Mouse (Mus musculus): ENCODE data around the gene Psmb6. TPM values are rescaled to one million over a fixed set of nuclear protein-coding genes. Genes with fewer than 3 reads are reported as not detected.
"Not testable (repeated sequence)": the region's sequence is repeated elsewhere in the genome, so short reads cannot be mapped to it uniquely, and the experiment has no call there.

Psmb6 gene
- total RNA-seq, 1 experiment: 612 TPM

DNA sequence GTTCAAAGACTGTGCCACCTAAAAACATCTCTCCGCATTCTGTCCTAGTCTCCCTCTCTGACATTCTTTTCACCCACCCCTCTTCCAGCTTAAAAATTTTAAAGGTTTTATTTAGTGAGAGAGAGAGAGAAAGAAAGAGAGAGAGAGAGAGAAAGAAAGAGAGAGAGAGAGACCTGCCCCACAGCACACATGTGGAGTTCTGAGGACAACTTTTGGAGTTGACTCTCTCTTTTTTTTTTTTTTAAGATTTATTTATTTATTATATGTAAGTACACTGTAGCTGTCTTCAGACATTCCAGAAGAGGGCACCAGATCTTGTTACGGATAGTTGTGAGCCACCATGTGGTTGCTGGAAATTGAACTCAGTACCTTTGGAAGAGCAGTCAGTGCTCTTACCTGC, 5.9 kb downstream of the Psmb6 start:
- H3K36me3 ChIP-seq (ENCODE audit: control insufficient read depth, insufficient read depth, low read length, poor library complexity, severe bottlenecking): peaks cover 19% of the 10 kb centered on the region
- H3K4me1 ChIP-seq (ENCODE audit: control insufficient read depth in 2 of 2, insufficient read depth in 2 of 2, low read length in 2 of 2, poor library complexity in 1 of 2); H3K27ac ChIP-seq (ENCODE audit: insufficient read depth, low read depth, low read length, poor library complexity, severe bottlenecking); H3K4me3 ChIP-seq (ENCODE audit: insufficient read depth in 1 of 2, low read depth in 1 of 2, low read length in 2 of 2, poor library complexity in 1 of 2, severe bottlenecking in 1 of 2); H3K9ac ChIP-seq (ENCODE audit: insufficient read depth, low read depth, low read length, poor library complexity, severe bottlenecking); in situ Hi-C loops (cut with MboI; ENCODE audit: low sequenced_read_pairs in 2 of 2, unreplicated experiment in 2 of 2); DNase-seq (ENCODE audit: low read depth, low spot score); H3K9me3 ChIP-seq (ENCODE audit: control insufficient read depth, insufficient read depth, low read depth, low read length): not testable (repeated sequence)
- TF ChIP-seq ZNF384 (IDR thresholded peaks at IDR 0.05; ENCODE audit: low read depth, low read length): peak; percentile 66

DNA sequence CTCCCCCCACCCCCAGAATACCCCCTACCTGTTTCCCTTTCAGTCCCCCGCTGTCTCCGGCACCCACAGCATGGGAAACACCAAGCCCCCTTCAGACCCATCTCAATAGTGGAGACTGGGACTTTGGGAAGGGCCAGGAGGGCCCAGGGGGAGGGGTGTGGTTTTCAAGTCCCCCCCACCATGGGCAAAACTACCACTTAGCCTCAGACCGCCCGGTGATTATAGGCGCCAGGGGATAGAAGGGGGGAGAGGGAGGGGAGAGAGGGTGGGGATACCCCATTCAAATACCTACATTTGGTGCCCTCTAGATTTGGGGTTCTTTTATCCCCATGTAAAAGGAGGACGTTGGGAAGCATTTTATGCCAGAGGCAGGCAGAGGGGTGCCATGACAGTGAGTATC, 7.7 kb downstream of the Psmb6 start, which contains the start of gene Gm40193:
Gm40193 (minus strand) TSS at position 101 of the 400 bp plus-strand sequence.
- H3K9me3 ChIP-seq (ENCODE audit: control insufficient read depth, insufficient read depth, low read depth, low read length): no peaks in the 10 kb centered on the region
- H3K9ac ChIP-seq (ENCODE audit: insufficient read depth, low read depth, low read length, poor library complexity, severe bottlenecking): no peak within 1 kb of the TSS
- no peak for DNase-seq (ENCODE audit: low read depth, low spot score)
- in situ Hi-C loops (cut with MboI; ENCODE audit: low sequenced_read_pairs in 2 of 2, unreplicated experiment in 2 of 2): no loop called here
- H3K4me3 ChIP-seq (ENCODE audit: insufficient read depth in 1 of 2, low read depth in 1 of 2, low read length in 2 of 2, poor library complexity in 1 of 2, severe bottlenecking in 1 of 2): no peak within 1 kb of the TSS
- H3K36me3 ChIP-seq (ENCODE audit: control insufficient read depth, insufficient read depth, low read length, poor library complexity, severe bottlenecking): peaks cover 6% of the 10 kb centered on the region
- H3K4me1 ChIP-seq (ENCODE audit: control insufficient read depth in 2 of 2, insufficient read depth in 2 of 2, low read length in 2 of 2, poor library complexity in 1 of 2): no peaks in the 10 kb centered on the region
- H3K27ac ChIP-seq (ENCODE audit: insufficient read depth, low read depth, low read length, poor library complexity, severe bottlenecking): no peak within 1 kb of the TSS
- TF ChIP-seq ZC3H11A (IDR thresholded peaks at IDR 0.05; ENCODE audit: borderline replicate concordance, low read depth, low read length): no peak
- TF ChIP-seq ZNF384 (IDR thresholded peaks at IDR 0.05; ENCODE audit: low read depth, low read length): no peak
- no peak for TF ChIP-seq CHD2 (IDR thresholded peaks at IDR 0.05; ENCODE audit: low read depth, low read length)
- TF ChIP-seq MAFK (IDR thresholded peaks at IDR 0.05; ENCODE audit: insufficient read depth, low read depth, low read length): no peak
- no peak for TF ChIP-seq HCFC1 (IDR thresholded peaks at IDR 0.05; ENCODE audit: borderline replicate concordance, insufficient read depth, low read length)

DNA sequence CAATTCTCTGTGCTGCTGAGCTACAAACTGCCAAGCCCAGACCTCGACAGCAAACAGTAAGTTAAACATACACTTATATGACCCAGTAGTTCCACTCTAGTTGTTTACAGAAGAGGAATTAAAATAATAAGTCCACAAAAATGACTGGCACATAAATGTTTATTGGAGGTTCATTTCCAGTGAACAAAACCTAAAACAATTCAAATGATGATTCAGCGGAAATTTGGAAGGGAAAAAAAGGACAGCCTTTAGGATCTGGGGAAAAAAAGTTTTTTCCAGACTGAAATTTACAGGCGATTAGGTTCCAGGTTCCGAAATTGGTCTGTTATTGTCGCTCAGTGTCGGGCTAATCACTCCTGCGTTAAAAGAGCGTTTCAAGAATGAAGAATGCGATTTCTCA, 14.3 kb downstream of the Psmb6 start:
- TF ChIP-seq MAFK (IDR thresholded peaks at IDR 0.05; ENCODE audit: insufficient read depth, low read depth, low read length) (peak; percentile 78), CHD2 (IDR thresholded peaks at IDR 0.05; ENCODE audit: low read depth, low read length) (no peak)
- Histone ChIP-seq H3K9me3 (ENCODE audit: control insufficient read depth, insufficient read depth, low read depth, low read length) (no peaks in the 10 kb centered on the region), H3K4me3 (ENCODE audit: insufficient read depth in 1 of 2, low read depth in 1 of 2, low read length in 2 of 2, poor library complexity in 1 of 2, severe bottlenecking in 1 of 2) (peak overlapping the region; percentile 59 to 71), H3K9ac (ENCODE audit: insufficient read depth, low read depth, low read length, poor library complexity, severe bottlenecking) (peak overlapping the region; percentile 69), H3K36me3 (ENCODE audit: control insufficient read depth, insufficient read depth, low read length, poor library complexity, severe bottlenecking) (no peaks in the 10 kb centered on the region), H3K27ac (ENCODE audit: insufficient read depth, low read depth, low read length, poor library complexity, severe bottlenecking) (no peak overlapping the region), H3K4me1 (ENCODE audit: control insufficient read depth in 2 of 2, insufficient read depth in 2 of 2, low read length in 2 of 2, poor library complexity in 1 of 2) (no peaks in the 10 kb centered on the region)
- DNase-seq (ENCODE audit: low read depth, low spot score): no peak
- in situ Hi-C loops (cut with MboI; ENCODE audit: low sequenced_read_pairs in 2 of 2, unreplicated experiment in 2 of 2): no loop called here

DNA sequence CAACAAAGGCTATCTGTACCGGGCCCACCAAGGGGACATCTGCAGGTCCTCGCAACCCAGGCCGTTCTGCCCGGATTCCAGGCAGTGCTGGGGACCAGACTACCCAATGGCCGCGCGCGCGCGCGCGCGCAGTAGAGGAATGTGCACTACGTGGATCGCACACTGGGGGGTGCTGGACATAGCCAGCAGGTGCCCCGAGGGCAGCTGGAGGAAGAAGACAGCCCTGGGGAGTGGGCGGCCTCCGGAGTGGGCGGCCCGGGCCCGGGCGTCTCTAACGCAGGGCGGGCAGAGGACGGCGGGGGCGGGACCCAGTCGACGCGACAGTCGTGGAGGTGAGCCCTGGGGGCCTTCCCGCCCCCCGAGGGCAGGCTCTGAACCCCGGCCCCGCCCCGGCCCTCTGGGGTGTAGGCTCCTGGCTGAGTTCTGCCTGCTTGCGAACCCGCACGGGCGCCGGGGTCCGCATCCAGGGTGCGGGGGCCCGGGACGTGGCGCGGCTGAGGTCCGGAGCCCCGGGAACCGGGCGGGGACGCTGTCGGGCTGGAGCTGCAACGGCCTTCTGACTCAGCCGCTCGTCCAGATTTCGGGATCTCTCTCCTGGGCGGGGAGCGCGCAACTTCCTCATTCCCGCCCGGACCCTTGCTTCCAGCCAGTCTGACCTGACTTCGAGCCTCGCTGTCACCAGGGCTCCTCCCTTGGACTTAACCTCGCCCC, 14.9 kb downstream of the Psmb6 start, which contains the start of gene Pld2:
Pld2 (plus strand) TSS at position 188 of the 711 bp plus-strand sequence.
- Histone ChIP-seq H3K9ac (ENCODE audit: insufficient read depth, low read depth, low read length, poor library complexity, severe bottlenecking) (peak within 1 kb of the TSS; percentile 69), H3K27ac (ENCODE audit: insufficient read depth, low read depth, low read length, poor library complexity, severe bottlenecking) (no peak within 1 kb of the TSS), H3K36me3 (ENCODE audit: control insufficient read depth, insufficient read depth, low read length, poor library complexity, severe bottlenecking) (no peaks in the 10 kb centered on the region), H3K4me3 (ENCODE audit: insufficient read depth in 1 of 2, low read depth in 1 of 2, low read length in 2 of 2, poor library complexity in 1 of 2, severe bottlenecking in 1 of 2) (peak within 1 kb of the TSS; percentile 59 to 71), H3K9me3 (ENCODE audit: control insufficient read depth, insufficient read depth, low read depth, low read length) (no peaks in the 10 kb centered on the region), H3K4me1 (ENCODE audit: control insufficient read depth in 2 of 2, insufficient read depth in 2 of 2, low read length in 2 of 2, poor library complexity in 1 of 2) (no peaks in the 10 kb centered on the region)
- in situ Hi-C loops (cut with MboI; ENCODE audit: low sequenced_read_pairs in 2 of 2, unreplicated experiment in 2 of 2): no loop called here
- no peak for TF ChIP-seq ZC3H11A (IDR thresholded peaks at IDR 0.05; ENCODE audit: borderline replicate concordance, low read depth, low read length)
- TF ChIP-seq MAFK (IDR thresholded peaks at IDR 0.05; ENCODE audit: insufficient read depth, low read depth, low read length): no peak
- no peak for TF ChIP-seq HCFC1 (IDR thresholded peaks at IDR 0.05; ENCODE audit: borderline replicate concordance, insufficient read depth, low read length)
- no peak for TF ChIP-seq CHD2 (IDR thresholded peaks at IDR 0.05; ENCODE audit: low read depth, low read length)
- no peak for TF ChIP-seq ZNF384 (IDR thresholded peaks at IDR 0.05; ENCODE audit: low read depth, low read length)
- peak; percentile 58 for DNase-seq (ENCODE audit: low read depth, low spot score)

DNA sequence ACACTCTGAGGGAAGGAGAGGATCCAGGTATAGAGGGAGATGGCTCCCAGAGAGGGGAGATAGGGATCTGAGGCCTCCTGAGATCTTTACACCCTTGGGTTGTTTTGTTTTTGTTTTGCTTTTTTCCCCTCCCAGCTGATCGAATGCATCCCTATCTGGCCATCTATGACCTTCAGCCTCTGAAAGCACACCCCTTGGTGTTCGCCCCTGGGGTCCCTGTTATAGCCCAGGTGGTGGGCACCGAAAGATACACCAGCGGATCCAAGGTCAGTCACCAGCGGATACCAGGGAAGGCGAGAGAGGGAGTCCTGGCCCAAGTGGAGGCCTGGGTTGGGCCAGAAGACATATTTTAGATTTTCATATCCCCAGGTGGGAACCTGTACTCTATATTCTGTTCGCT, 15.8 kb downstream of the Psmb6 start:
- H3K27ac ChIP-seq (ENCODE audit: insufficient read depth, low read depth, low read length, poor library complexity, severe bottlenecking): no peak overlapping the region
- in situ Hi-C loops (cut with MboI; ENCODE audit: low sequenced_read_pairs in 2 of 2, unreplicated experiment in 2 of 2): no loop called here

More for the DNA sequence above, 15.8 kb downstream of the Psmb6 start:
- TF ChIP-seq ZNF384 (IDR thresholded peaks at IDR 0.05; ENCODE audit: low read depth, low read length) (no peak), MAFK (IDR thresholded peaks at IDR 0.05; ENCODE audit: insufficient read depth, low read depth, low read length) (no peak), HCFC1 (IDR thresholded peaks at IDR 0.05; ENCODE audit: borderline replicate concordance, insufficient read depth, low read length) (no peak), CHD2 (IDR thresholded peaks at IDR 0.05; ENCODE audit: low read depth, low read length) (no peak), ZC3H11A (IDR thresholded peaks at IDR 0.05; ENCODE audit: borderline replicate concordance, low read depth, low read length) (no peak)
- no peaks in the 10 kb centered on the region for H3K9me3 ChIP-seq (ENCODE audit: control insufficient read depth, insufficient read depth, low read depth, low read length)
- H3K9ac ChIP-seq (ENCODE audit: insufficient read depth, low read depth, low read length, poor library complexity, severe bottlenecking): no peak overlapping the region
- no peaks in the 10 kb centered on the region for H3K4me1 ChIP-seq (ENCODE audit: control insufficient read depth in 2 of 2, insufficient read depth in 2 of 2, low read length in 2 of 2, poor library complexity in 1 of 2)
- no peak for DNase-seq (ENCODE audit: low read depth, low spot score)
- H3K4me3 ChIP-seq (ENCODE audit: insufficient read depth in 1 of 2, low read depth in 1 of 2, low read length in 2 of 2, poor library complexity in 1 of 2, severe bottlenecking in 1 of 2): peak overlapping the region in 1 of 2 experiments; percentile 59; a peak in 3 of 4 replicates
- no peaks in the 10 kb centered on the region for H3K36me3 ChIP-seq (ENCODE audit: control insufficient read depth, insufficient read depth, low read length, poor library complexity, severe bottlenecking)

All from ES-E14 (cell line).